ENCODE assay signal across 9 mouse cellular contexts in the genomic region with DNA sequence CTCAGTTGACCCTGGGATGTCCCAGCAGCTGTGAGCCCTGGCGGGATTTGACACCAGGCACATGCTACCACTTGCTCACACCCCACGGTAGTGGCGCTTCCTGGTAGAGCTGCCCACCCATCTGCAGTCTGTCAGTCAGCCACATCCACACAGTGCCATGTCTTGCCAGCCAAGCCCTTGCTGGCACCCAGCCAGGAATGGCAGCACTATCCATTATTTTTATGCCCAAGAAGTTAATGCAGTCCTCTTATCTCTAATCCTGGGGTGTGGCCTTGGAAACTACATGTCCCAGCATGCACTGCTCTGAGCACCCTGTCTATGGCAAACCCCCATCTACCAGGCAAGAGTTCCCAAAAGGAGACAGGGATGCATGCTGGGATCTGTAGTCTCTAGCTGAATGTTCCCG.
DNase-seq lines count a peak whose midpoint lies in the region; ATAC-seq and TF ChIP-seq lines count a peak whose summit lies in the region.
"Had no signal": no experiment of that assay in that cellular context is flagged by ENCODE, and none has a peak within 500 bp of the region (broad histone marks: within the 10 kb centered on the region; RNA-seq: fewer than 3 reads in every experiment).

No protein-coding gene starts in this region.

- no peak for ATAC-seq in liver, postnatal 0 days
- ATAC-seq in granulocyte monocyte progenitor cell, adult 5-6 weeks (replicated peaks; ENCODE audit: poor library complexity, severe bottlenecking) = no peak

- H3K9me3 ChIP-seq in liver, postnatal 0 days (ENCODE audit: low read length) = no peaks in the 10 kb centered on the region
- H3K9me3 ChIP-seq: embryonic facial prominence, embryonic 12.5 days had no signal

- no peaks in the 10 kb centered on the region for H3K36me3 ChIP-seq in liver, adult 2 months (ENCODE audit: control insufficient read depth, insufficient read depth, low read length)
- H3K36me3 ChIP-seq in liver, postnatal 0 days (replicated peaks; ENCODE audit: insufficient read depth, low read length) = no peaks in the 10 kb centered on the region
- no peaks in the 10 kb centered on the region for H3K36me3 ChIP-seq in myocyte (ENCODE audit: control insufficient read depth, insufficient read depth)
- H3K36me3 ChIP-seq: embryonic facial prominence, embryonic 12.5 days had no signal

- no peak overlapping the region for H3K27ac ChIP-seq in liver, adult 2 months (replicated peaks; ENCODE audit: insufficient read depth, low read depth, low read length)
- no peak overlapping the region for H3K27ac ChIP-seq in liver, postnatal 0 days (ENCODE audit: low read depth)
- H3K27ac ChIP-seq: embryonic facial prominence, embryonic 12.5 days had no signal

- no peaks in the 10 kb centered on the region for H3K4me1 ChIP-seq in liver, adult 2 months (ENCODE audit: control insufficient read depth, insufficient read depth, low read length)
- peaks cover 10% of the 10 kb centered on the region for H3K4me1 ChIP-seq in liver, postnatal 0 days (ENCODE audit: insufficient read depth)

- no peak for TF ChIP-seq EP300 in liver, postnatal 0 days (IDR thresholded peaks at IDR 0.05; ENCODE audit: low read depth)

- TF ChIP-seq POLR2A in liver, adult 2 months (IDR thresholded peaks at IDR 0.05; ENCODE audit: extremely low read depth, insufficient read depth, low read length) = no peak
- no peak for TF ChIP-seq POLR2A in myocyte (IDR thresholded peaks at IDR 0.05; ENCODE audit: insufficient read length, low read depth)

- H3K4me2 ChIP-seq in liver, postnatal 0 days (ENCODE audit: low read depth, low read length) = no peak overlapping the region
- no peak overlapping the region for H3K4me2 ChIP-seq in myocyte (ENCODE audit: low read depth)
- H3K4me2 ChIP-seq: embryonic facial prominence, embryonic 12.5 days had no signal

- no peak for TF ChIP-seq CTCF in liver, adult 2 months (IDR thresholded peaks at IDR 0.05; ENCODE audit: low read depth, low read length)
- TF ChIP-seq CTCF in liver, postnatal 0 days (IDR thresholded peaks at IDR 0.05; ENCODE audit: low read depth) = no peak

- no peak overlapping the region for H3K9ac ChIP-seq in liver, adult 2 months (ENCODE audit: low read depth, low read length)
- H3K9ac ChIP-seq in liver, postnatal 0 days (replicated peaks) = no peak overlapping the region
- H3K9ac ChIP-seq: embryonic facial prominence, embryonic 12.5 days had no signal

- no peaks in the 10 kb centered on the region for H3K27me3 ChIP-seq in liver, adult 2 months (ENCODE audit: control insufficient read depth, insufficient read depth, low read length)
- H3K27me3 ChIP-seq in liver, postnatal 0 days (ENCODE audit: insufficient read depth, low read length) = no peaks in the 10 kb centered on the region
- H3K27me3 ChIP-seq in myocyte (ENCODE audit: control insufficient read depth, insufficient read depth, insufficient read length) = peaks cover 3% of the 10 kb centered on the region

- H3ac ChIP-seq in myocyte (ENCODE audit: control insufficient read depth, insufficient read length) = no peak overlapping the region

- H3K79me2 ChIP-seq in liver, adult 2 months (ENCODE audit: control insufficient read depth, insufficient read depth, low read length) = no peaks in the 10 kb centered on the region
- H3K79me2 ChIP-seq in myocyte (ENCODE audit: control insufficient read depth, insufficient read depth) = no peaks in the 10 kb centered on the region

- no peak overlapping the region for H3K4me3 ChIP-seq in liver, adult 2 months (ENCODE audit: insufficient read depth, low read depth, low read length)
- H3K4me3 ChIP-seq in liver, postnatal 0 days (ENCODE audit: low read depth, low read length) = no peak overlapping the region
- no peak overlapping the region for H3K4me3 ChIP-seq in myocyte
- H3K4me3 ChIP-seq: embryonic facial prominence, embryonic 12.5 days had no signal

- DNase-seq in adrenal gland, postnatal 14 days = peak; percentile 64
- no peak for DNase-seq in adrenal gland, adult 18-20 months (ENCODE audit: low spot score in 2 of 2)
- peak; percentile 23 for DNase-seq in liver, adult 2 months (ENCODE audit: extremely low read depth, low read depth, low spot score)
- no peak for DNase-seq in liver, postnatal 0 days
- peak; percentile 67 for DNase-seq in fat pad, adult 2 months (ENCODE audit: extremely low read depth, low read depth, low spot score)
- no peak for DNase-seq in spleen, postnatal 36 days (ENCODE audit: low spot score in 2 of 2)

- 89% methylated on average over 4 of the region's 4 CpGs for WGBS in liver, adult 2 months
- WGBS in liver, postnatal 0 days (ENCODE audit: insufficient replicate concordance) = 77% methylated on average over 4 of the region's 4 CpGs

TF ChIP-seq in myocyte, 11 proteins besides CTCF, POLR2A, EP300 and RAD21:
- TF ChIP-seq TCF12 (IDR thresholded peaks at IDR 0.05; ENCODE audit: insufficient read depth, poor library complexity, severe bottlenecking) = no peak
- TF ChIP-seq MYOG (IDR thresholded peaks at IDR 0.05; ENCODE audit: control insufficient read depth in 1 of 3, insufficient read depth in 1 of 3, insufficient read length in 2 of 3, low read depth in 2 of 3) = peak; percentile 30 to 86 (median 67)
- no peak for TF ChIP-seq MAX (IDR thresholded peaks at IDR 0.05; ENCODE audit: low read depth)
- peak; percentile 0 to 89 (median 64) for TF ChIP-seq MYOD1 (IDR thresholded peaks at IDR 0.05; ENCODE audit: control insufficient read depth in 1 of 3, insufficient read length in 2 of 3, low read depth in 2 of 3)
- TF ChIP-seq USF1 (IDR thresholded peaks at IDR 0.05; ENCODE audit: low read depth) = no peak
- TF ChIP-seq POLR2AphosphoS2 (IDR thresholded peaks at IDR 0.05; ENCODE audit: insufficient read length, low read depth) = no peak

Comparison
In these comparisons a context has a peak if more than half of its experiments do, and no peak if none do; other contexts are left out.
1. DNase-seq: peak in adrenal gland, postnatal 14 days (single experiment), liver, adult 2 months (single experiment) and fat pad, adult 2 months (single experiment); none in adrenal gland, adult 18-20 months (0 of 2), liver, postnatal 0 days (single experiment) and spleen, postnatal 36 days (0 of 2).